ENCODE assay signal across 22 mouse cellular contexts in the genomic region with DNA sequence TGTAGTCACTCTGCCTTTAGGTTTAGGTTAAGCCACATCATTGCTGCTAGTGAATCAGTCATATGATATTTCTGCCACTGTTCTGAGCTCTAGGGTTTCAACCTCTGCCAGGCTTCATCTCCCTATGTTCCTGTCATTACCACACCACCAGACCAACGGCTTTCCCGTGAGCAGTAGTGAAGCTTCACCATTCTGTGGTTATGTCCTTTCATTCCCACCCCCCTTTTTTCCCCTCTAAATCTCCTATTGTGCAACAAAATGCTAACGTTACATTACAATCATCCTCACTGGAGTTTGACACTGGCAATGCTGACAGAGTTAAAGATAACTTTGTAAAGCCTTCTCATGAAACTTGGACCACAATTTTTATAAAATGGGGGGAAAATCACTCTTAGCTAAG.
A peak's percentile ranks its signal among the peaks of the same experiment; 100 is the strongest.
DNase-seq lines count a peak whose midpoint lies in the region; ATAC-seq lines count a peak whose summit lies in the region.
"Had no signal": no experiment of that assay in that cellular context is flagged by ENCODE, and none has a peak within 500 bp of the region (broad histone marks: within the 10 kb centered on the region; RNA-seq: fewer than 3 reads in every experiment).

No protein-coding gene starts in this region.

- H3K9me3 ChIP-seq in midbrain, embryonic 11.5 days (ENCODE audit: control insufficient read depth, low read length) = no peaks in the 10 kb centered on the region
- no peaks in the 10 kb centered on the region for H3K9me3 ChIP-seq in midbrain, embryonic 16.5 days (replicated peaks; ENCODE audit: control insufficient read depth, low read length, poor library complexity, severe bottlenecking)
- H3K9me3 ChIP-seq: embryonic facial prominence, embryonic 13.5 days; embryonic facial prominence, embryonic 15.5 days; forebrain, embryonic 10.5 days; forebrain, embryonic 12.5 days; G1E had no signal

- no peak overlapping the region for H3K4me2 ChIP-seq in midbrain, embryonic 11.5 days
- no peak overlapping the region for H3K4me2 ChIP-seq in midbrain, embryonic 16.5 days (ENCODE audit: low read length)
- H3K4me2 ChIP-seq: embryonic facial prominence, embryonic 13.5 days; embryonic facial prominence, embryonic 15.5 days; forebrain, embryonic 12.5 days had no signal

- peak; percentile 81 for DNase-seq in midbrain, embryonic 11.5 days (ENCODE audit: low spot score, missing footprints)
- peak; percentile 6 for DNase-seq in MN1 (ENCODE audit: low spot score)
- no peak for DNase-seq in kidney, adult 9 months
- DNase-seq: adrenal gland, postnatal 25 days; B cell, adult 2 months; cerebellum, adult 11 months; cerebellum, adult 8-10 months; cerebellum, adult 9-11 months; cerebellum, postnatal 36 days; embryo, embryonic 11 days had no signal

- no peak for ATAC-seq in midbrain, embryonic 11.5 days (ENCODE audit: low FRiP score)
- ATAC-seq in midbrain, embryonic 16.5 days = no peak
- ATAC-seq in megakaryocyte progenitor cell, adult 5-6 weeks (replicated peaks; ENCODE audit: poor library complexity) = peak; percentile 97
- ATAC-seq: CD4-positive, CD25-positive, alpha-beta regulatory T cell, adult 4 months; forebrain, embryonic 14.5 days; forebrain, embryonic 16.5 days had no signal

- H3K9ac ChIP-seq in midbrain, embryonic 11.5 days (ENCODE audit: low read length) = no peak overlapping the region
- H3K9ac ChIP-seq in midbrain, embryonic 16.5 days (ENCODE audit: low read depth, low read length) = no peak overlapping the region
- H3K9ac ChIP-seq: embryonic facial prominence, embryonic 13.5 days; embryonic facial prominence, embryonic 15.5 days; forebrain, embryonic 12.5 days had no signal

- H3K36me3 ChIP-seq in midbrain, embryonic 11.5 days (ENCODE audit: control insufficient read depth, insufficient read depth, low read length) = no peaks in the 10 kb centered on the region
- no peaks in the 10 kb centered on the region for H3K36me3 ChIP-seq in midbrain, embryonic 16.5 days (ENCODE audit: control insufficient read depth, insufficient read depth, low read length)
- H3K36me3 ChIP-seq: embryonic facial prominence, embryonic 13.5 days; embryonic facial prominence, embryonic 15.5 days; forebrain, embryonic 10.5 days; forebrain, embryonic 12.5 days; G1E had no signal

- H3K27me3 ChIP-seq in midbrain, embryonic 11.5 days (ENCODE audit: control insufficient read depth, insufficient read depth, low read length) = no peaks in the 10 kb centered on the region
- no peaks in the 10 kb centered on the region; the same call in 1 of the 2 replicates for H3K27me3 ChIP-seq in midbrain, embryonic 16.5 days (ENCODE audit: control insufficient read depth, insufficient read depth, low read depth, low read length)
- H3K27me3 ChIP-seq: CH12.LX; embryonic facial prominence, embryonic 15.5 days had no signal

- 9% methylated on average over 3 of the region's 3 CpGs for WGBS in midbrain, embryonic 11.5 days
- WGBS in midbrain, embryonic 16.5 days = 17% methylated on average over 3 of the region's 3 CpGs

- H3K27ac ChIP-seq in midbrain, embryonic 11.5 days (ENCODE audit: low read depth, low read length) = no peak overlapping the region
- H3K27ac ChIP-seq in midbrain, embryonic 16.5 days (ENCODE audit: low read length) = no peak overlapping the region
- H3K27ac ChIP-seq: embryonic facial prominence, embryonic 13.5 days; embryonic facial prominence, embryonic 15.5 days; forebrain, embryonic 12.5 days had no signal

- H3K4me1 ChIP-seq in midbrain, embryonic 11.5 days (ENCODE audit: control insufficient read depth, insufficient read depth, low read length) = peaks cover 11% of the 10 kb centered on the region
- H3K4me1 ChIP-seq in midbrain, embryonic 16.5 days (ENCODE audit: control insufficient read depth, insufficient read depth, low read length) = peaks cover 12% of the 10 kb centered on the region
- H3K4me1 ChIP-seq: embryonic facial prominence, embryonic 15.5 days had no signal

- H3K4me3 ChIP-seq in midbrain, embryonic 11.5 days (ENCODE audit: low read depth, low read length) = no peak overlapping the region
- H3K4me3 ChIP-seq in midbrain, embryonic 16.5 days (ENCODE audit: low read depth, low read length) = no peak overlapping the region
- H3K4me3 ChIP-seq: embryonic facial prominence, embryonic 13.5 days; embryonic facial prominence, embryonic 15.5 days; erythroblast, embryonic 14.5 days; forebrain, embryonic 10.5 days; forebrain, embryonic 12.5 days had no signal
